ENCODE assay signal across 8 mouse cellular contexts in genomic region chr9:105617274-105617673, GRCm38 (mm10). TPM values are rescaled to one million over a fixed set of nuclear protein-coding genes. Genes with fewer than 3 reads are reported as not detected.
DNase-seq lines count a peak whose midpoint lies in the region; ATAC-seq and TF ChIP-seq lines count a peak whose summit lies in the region.
"Not testable (repeated sequence)": the region's sequence is repeated elsewhere in the genome, so short reads cannot be mapped to it uniquely, and the experiment has no call there.

No protein-coding gene starts in this region.

- TF ChIP-seq EP300 in liver, postnatal 0 days (IDR thresholded peaks at IDR 0.05; ENCODE audit: low read depth) = not testable (repeated sequence)

- not testable (repeated sequence) for H3K27ac ChIP-seq in forebrain, postnatal 0 days (ENCODE audit: low read depth, low read length); hindbrain, embryonic 10.5 days; liver, postnatal 0 days (ENCODE audit: low read depth)

- H3K4me3 ChIP-seq in forebrain, postnatal 0 days (ENCODE audit: low read depth, low read length); hindbrain, embryonic 10.5 days; liver, postnatal 0 days (ENCODE audit: low read depth, low read length): not testable (repeated sequence)

- H3K9ac ChIP-seq in forebrain, postnatal 0 days; liver, postnatal 0 days (replicated peaks): not testable (repeated sequence)

- peak; percentile 41 to 84 for DNase-seq in adrenal gland, adult (ENCODE audit: inconsistent age in 2 of 2, low spot score in 1 of 2)
- peak; percentile 38 for DNase-seq in cerebellum, adult 9-11 months
- peak; percentile 74 for DNase-seq in forebrain, postnatal 0 days
- DNase-seq in hindbrain, embryonic 10.5 days (ENCODE audit: low spot score) = peak; percentile 57
- DNase-seq in layer of hippocampus, adult 18-20 months (ENCODE audit: low spot score in 2 of 2) = peak; percentile 28 to 82
- peak; percentile 65 for DNase-seq in liver, postnatal 0 days
- peak; percentile 44 for DNase-seq in ovary, postnatal 36 days (ENCODE audit: low spot score)
- DNase-seq in urinary bladder, postnatal 36 days (ENCODE audit: low spot score in 2 of 2) = peak; percentile 18 to 49

- H3K9me3 ChIP-seq in forebrain, postnatal 0 days (ENCODE audit: low read length); hindbrain, embryonic 10.5 days; liver, postnatal 0 days (ENCODE audit: low read length): not testable (repeated sequence)

- H3K36me3 ChIP-seq in forebrain, postnatal 0 days (ENCODE audit: insufficient read depth); hindbrain, embryonic 10.5 days; liver, postnatal 0 days (replicated peaks; ENCODE audit: insufficient read depth, low read length): not testable (repeated sequence)

- ATAC-seq in forebrain, postnatal 0 days = peak; percentile 53; the same call in 1 of the 2 replicates
- ATAC-seq in liver, postnatal 0 days = not testable (repeated sequence)

- not testable (repeated sequence) for H3K4me2 ChIP-seq in forebrain, postnatal 0 days (ENCODE audit: low read depth); liver, postnatal 0 days (ENCODE audit: low read depth, low read length)

- not testable (repeated sequence) for H3K27me3 ChIP-seq in forebrain, postnatal 0 days (ENCODE audit: insufficient read depth, low read length); hindbrain, embryonic 10.5 days (ENCODE audit: insufficient read depth, poor library complexity, severe bottlenecking); liver, postnatal 0 days (ENCODE audit: insufficient read depth, low read length)

- peak; percentile 81 for TF ChIP-seq CTCF in forebrain, postnatal 0 days (IDR thresholded peaks at IDR 0.05; ENCODE audit: low read depth)
- peak; percentile 81 for TF ChIP-seq CTCF in liver, postnatal 0 days (IDR thresholded peaks at IDR 0.05; ENCODE audit: low read depth)

- H3K4me1 ChIP-seq in forebrain, postnatal 0 days (ENCODE audit: insufficient read depth); hindbrain, embryonic 10.5 days (replicated peaks); liver, postnatal 0 days (ENCODE audit: insufficient read depth): not testable (repeated sequence)

RNA-seq across cellular contexts. Expression of gene Pik3r4, which starts 25.5 kb away (rescaled TPM):
- total RNA-seq in forebrain, postnatal 0 days (2014; rRNA removed) = 19.1 and 20.8 TPM in 2 replicates
- 11.2 and 12.9 TPM in 2 replicates for polyA plus RNA-seq in forebrain, postnatal 0 days (2015; fragmentation: Nextera tagmentation; extraction: Ambion mirVana)
- 22.5 and 22.6 TPM in 2 replicates for polyA plus RNA-seq in hindbrain, embryonic 10.5 days (2016; fragmentation: Nextera tagmentation; extraction: Ambion mirVana)
- total RNA-seq in layer of hippocampus, adult 18-20 months (2021) = 10 to 100 TPM; 43.1 to 46.8 TPM
- polyA plus RNA-seq in liver, postnatal 0 days (2015; fragmentation: Nextera tagmentation; extraction: Ambion mirVana) = 5.4 and 5.6 TPM in 2 replicates
